ENCODE assay signal across 16 mouse cellular contexts in the genomic region with DNA sequence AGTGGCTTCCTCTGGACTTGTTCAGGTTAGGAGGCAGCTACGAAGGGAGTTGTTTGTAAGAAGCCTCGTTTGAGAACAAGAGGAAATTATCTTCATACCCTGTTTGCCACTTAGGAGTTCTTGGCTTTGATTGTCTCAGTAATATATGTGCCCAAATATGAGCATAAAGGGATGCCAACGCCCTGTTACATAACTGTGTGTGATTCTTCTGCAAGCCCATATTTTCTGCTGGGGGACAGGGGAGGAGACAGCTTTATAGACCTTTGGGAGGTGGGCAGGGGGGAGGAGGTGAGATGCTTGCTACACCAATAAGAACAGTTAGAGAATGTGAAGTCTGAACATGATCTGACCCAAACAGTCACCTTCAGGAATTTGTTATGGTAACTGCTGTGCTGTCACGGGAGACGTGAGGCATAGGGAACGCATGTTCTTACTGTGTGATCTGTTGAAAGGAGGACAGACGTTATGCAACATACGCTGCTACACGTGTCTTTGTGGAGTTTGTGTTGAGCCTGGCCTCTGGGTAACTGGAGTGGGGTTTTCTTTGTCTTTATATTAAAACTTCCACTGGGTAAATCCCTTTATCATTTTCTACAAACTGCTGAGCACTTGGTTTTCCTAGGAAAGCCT.
A peak's percentile ranks its signal among the peaks of the same experiment; 100 is the strongest.
DNase-seq lines count a peak whose midpoint lies in the region; ATAC-seq and TF ChIP-seq lines count a peak whose summit lies in the region.
"Had no signal": no experiment of that assay in that cellular context is flagged by ENCODE, and none has a peak within 500 bp of the region (broad histone marks: within the 10 kb centered on the region; RNA-seq: fewer than 3 reads in every experiment).

No protein-coding gene starts in this region.

- peaks cover 20% of the 10 kb centered on the region for H3K4me1 ChIP-seq in heart, adult 2 months (ENCODE audit: control insufficient read depth, insufficient read depth, low read length)
- H3K4me1 ChIP-seq in heart, postnatal 0 days (ENCODE audit: control insufficient read depth, insufficient read depth) = peaks cover 20% of the 10 kb centered on the region

- no peak overlapping the region for H3K27ac ChIP-seq in heart, adult 2 months
- H3K27ac ChIP-seq in layer of hippocampus, adult 2 months = peak overlapping the region; percentile 37
- 0 out of 2 replicates have a peak overlapping the region, but pooled peaks have one; percentile 36 for H3K27ac ChIP-seq in heart, postnatal 0 days (ENCODE audit: low read depth)
- H3K27ac ChIP-seq: hindbrain, embryonic 10.5 days; lung, embryonic 15.5 days; neural tube, embryonic 12.5 days had no signal

- ATAC-seq in heart, postnatal 0 days (ENCODE audit: insufficient read depth, low read depth) = peak; percentile 58

- no peaks in the 10 kb centered on the region for H3K9me3 ChIP-seq in heart, postnatal 0 days (replicated peaks; ENCODE audit: control insufficient read depth, low read length)
- H3K9me3 ChIP-seq: hindbrain, embryonic 10.5 days; lung, embryonic 15.5 days; neural tube, embryonic 12.5 days had no signal

- intact Hi-C loops in heart, adult 2 months (cut with DNase I) = no loop called here
- intact Hi-C loops in heart, postnatal 25 days (cut with DNase I) = no loop called here

- no peak for TF ChIP-seq POLR2A in heart, adult 2 months (IDR thresholded peaks at IDR 0.05; ENCODE audit: insufficient read depth, low read depth, low read length)

- peaks cover 5% of the 10 kb centered on the region; the same call in 1 of the 2 replicates for H3K79me2 ChIP-seq in heart, adult 2 months (replicated peaks; ENCODE audit: control insufficient read depth, insufficient read depth, low read length)

- no peak for TF ChIP-seq CTCF in heart, adult 2 months (IDR thresholded peaks at IDR 0.05)
- TF ChIP-seq CTCF in layer of hippocampus, adult 2 months (conservative IDR thresholded peaks at IDR 0.05) = no peak
- TF ChIP-seq CTCF in heart, postnatal 0 days (IDR thresholded peaks at IDR 0.05; ENCODE audit: low read depth) = no peak

- WGBS in heart, adult 2 months = 54% methylated on average over 9 of the region's 9 CpGs
- 43% methylated on average over 9 of the region's 9 CpGs for WGBS in heart, postnatal 0 days

- no peaks in the 10 kb centered on the region for H3K27me3 ChIP-seq in heart, adult 2 months (ENCODE audit: control insufficient read depth, insufficient read depth, low read length)
- H3K27me3 ChIP-seq in heart, postnatal 0 days (ENCODE audit: control insufficient read depth, insufficient read depth, low read length) = no peaks in the 10 kb centered on the region
- H3K27me3 ChIP-seq: lung, embryonic 15.5 days; neural tube, embryonic 12.5 days had no signal

- no peak overlapping the region for H3K4me2 ChIP-seq in heart, postnatal 0 days (ENCODE audit: low read depth, low read length)
- H3K4me2 ChIP-seq: lung, embryonic 15.5 days; neural tube, embryonic 12.5 days had no signal

- H3K36me3 ChIP-seq in heart, adult 2 months (ENCODE audit: control insufficient read depth, insufficient read depth, low read length) = peaks cover 17% of the 10 kb centered on the region
- 0 out of 2 replicates have a peak, but pooled peaks cover 2% of the 10 kb centered on the region for H3K36me3 ChIP-seq in heart, postnatal 0 days (replicated peaks; ENCODE audit: control insufficient read depth, insufficient read depth, low read length)
- H3K36me3 ChIP-seq: hindbrain, embryonic 10.5 days; lung, embryonic 15.5 days; neural tube, embryonic 12.5 days had no signal

- no peak for DNase-seq in heart, adult 2 months
- DNase-seq in heart, postnatal 25 days (ENCODE audit: low spot score) = no peak
- DNase-seq in layer of hippocampus, adult 2 months (ENCODE audit: low spot score in 2 of 2) = no peak
- no peak for DNase-seq in layer of hippocampus, postnatal 14 days (ENCODE audit: low spot score in 2 of 2)
- DNase-seq in Muller cell, postnatal 12 days (ENCODE audit: inconsistent ontology term) = peak; percentile 45
- peak; percentile 41 for DNase-seq in heart, postnatal 0 days (ENCODE audit: low spot score)
- no peak for DNase-seq in ovary, postnatal 14 days (ENCODE audit: low spot score)
- no peak for DNase-seq in retina, embryonic 14.5 days (ENCODE audit: low spot score)
- DNase-seq: cerebellum, postnatal 14 days; kidney, adult 11 months; midbrain, embryonic 14.5 days; thymus, postnatal 36 days had no signal

- H3K4me3 ChIP-seq in heart, adult 2 months = no peak overlapping the region
- H3K4me3 ChIP-seq in layer of hippocampus, adult 2 months = no peak overlapping the region
- no peak overlapping the region for H3K4me3 ChIP-seq in heart, postnatal 0 days (ENCODE audit: low read depth, low read length)
- H3K4me3 ChIP-seq: erythroblast, embryonic 14.5 days; hindbrain, embryonic 10.5 days; lung, embryonic 15.5 days; neural tube, embryonic 12.5 days had no signal

- peak; percentile 73 for TF ChIP-seq EP300 in heart, adult 2 months (IDR thresholded peaks at IDR 0.05; ENCODE audit: insufficient read depth, low read depth, low read length)
- TF ChIP-seq EP300 in heart, postnatal 0 days (IDR thresholded peaks at IDR 0.05; ENCODE audit: low read depth) = no peak

- no peak overlapping the region for H3K9ac ChIP-seq in heart, adult 2 months (ENCODE audit: low read depth, low read length)
- no peak overlapping the region for H3K9ac ChIP-seq in heart, postnatal 0 days (replicated peaks; ENCODE audit: low read depth, low read length)
- H3K9ac ChIP-seq: lung, embryonic 15.5 days; neural tube, embryonic 12.5 days had no signal

Comparison
In these comparisons a context has a peak if more than half of its experiments do, and no peak if none do; other contexts are left out.
1. DNase-seq: peak in Muller cell, postnatal 12 days (single experiment) and heart, postnatal 0 days (single experiment); none in heart, adult 2 months (0 of 2), heart, postnatal 25 days (single experiment), layer of hippocampus, adult 2 months (0 of 2), layer of hippocampus, postnatal 14 days (0 of 2), ovary, postnatal 14 days (single experiment) and retina, embryonic 14.5 days (single experiment).